Mouse (Mus musculus): ENCODE data around the gene Gm3106. TPM values are rescaled to one million over a fixed set of nuclear protein-coding genes. Genes with fewer than 3 reads are reported as not detected.
"Not testable (repeated sequence)": the region's sequence is repeated elsewhere in the genome, so short reads cannot be mapped to it uniquely, and the experiment has no call there.

The Gm3106 gene
- total RNA-seq (2021) = not detected

DNA sequence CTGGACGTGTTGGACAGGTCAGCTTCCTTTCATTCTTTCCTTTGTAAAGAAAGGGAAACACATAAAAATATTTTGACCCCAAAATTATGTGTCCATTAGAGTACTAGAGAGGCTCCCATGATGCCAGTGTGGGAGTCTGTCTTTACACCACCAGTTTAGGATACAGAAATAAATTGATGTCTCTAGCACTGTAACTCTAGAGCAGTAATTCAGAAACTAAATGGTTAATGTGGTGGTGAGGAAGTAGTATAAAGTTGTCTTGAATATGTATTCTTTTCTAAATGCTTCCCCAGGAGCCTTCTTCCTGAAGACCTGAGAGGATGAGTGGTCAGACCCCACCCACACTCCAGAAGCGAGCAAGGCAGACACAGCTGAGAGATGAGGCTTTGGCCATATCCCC, at the start of gene Gm3106:
Gene Gm3106, plus strand, starts transcription at position 301 of the 400 bp plus-strand sequence.
- DNase-seq = not testable (repeated sequence)

Other genes with a start within 250 kb of the Gm3106 start
- not detected for gene BC061212, start 147.5 kb upstream of the Gm3106 start, total RNA-seq (2021)
- gene Gm6351, start 141.6 kb upstream of the Gm3106 start, total RNA-seq (2021) = not detected
- gene A430089I19Rik, start 88.8 kb downstream of the Gm3106 start, total RNA-seq (2021) = not detected
- not detected for gene Gm6502, start 96.4 kb downstream of the Gm3106 start, total RNA-seq (2021)
- not detected for gene AA792892, start 121.7 kb downstream of the Gm3106 start, total RNA-seq (2021)
- not detected for gene Gm7682, start 227.8 kb downstream of the Gm3106 start, total RNA-seq (2021)